Mouse (Mus musculus) kidney, postnatal 0 days (tissue): ENCODE results near the gene Polrmt. TPM values are rescaled to one million over a fixed set of nuclear protein-coding genes. Genes with fewer than 3 reads are reported as not detected.
A peak's percentile ranks its signal among the peaks of the same experiment; 100 is the strongest.

Source experiments
- ATAC-seq: fragments of 200-750 bp; cut with Nextera tagmentation; replicated peaks from 2 replicates; pipeline ENCODE4 v1.8.0; 2017; ENCODE audit warnings: low read depth, moderate number of reproducible peaks, moderate TSS enrichment, moderate library complexity; ENCODE audit not compliant: low FRiP score
- DNase-seq: peaks from one replicate; pipeline ENCODE4 v3.0.0-alpha.2; 2016; ENCODE audit warnings: low spot score
- H3K27ac ChIP-seq: fragments of 300-500 bp; sonication (generic); 2 replicates; pipeline ENCODE4 v1.5.1; 2014; ENCODE audit warnings: mild to moderate bottlenecking
- H3K27me3 ChIP-seq: fragments of 300-500 bp; sonication (generic); 2 replicates; pipeline ENCODE4 v1.6.1; 2014; ENCODE audit warnings: low read length, mixed read lengths; ENCODE audit not compliant: insufficient read depth
- H3K36me3 ChIP-seq: fragments of 300-500 bp; sonication (generic); 2 replicates; pipeline ENCODE4 v1.6.1; 2014; ENCODE audit warnings: low read length, mixed read lengths; ENCODE audit not compliant: insufficient read depth
- H3K4me1 ChIP-seq: fragments of 300-500 bp; sonication (generic); replicated peaks from 2 replicates; pipeline ENCODE4 v1.6.1; 2014; ENCODE audit warnings: antibody characterized with exemption, low read length, mixed read lengths; ENCODE audit not compliant: insufficient read depth
- H3K4me2 ChIP-seq: fragments of 300-500 bp; sonication (generic); 2 replicates; pipeline ENCODE4 v1.6.1; 2014; ENCODE audit warnings: mild to moderate bottlenecking, low read length, moderate library complexity, mixed read lengths
- H3K4me3 ChIP-seq: fragments of 300-500 bp; sonication (generic); replicated peaks from 2 replicates; pipeline ENCODE4 v1.5.1; 2014; ENCODE audit warnings: low read depth, low read length
- H3K9ac ChIP-seq: fragments of 300-500 bp; sonication (generic); 2 replicates; pipeline ENCODE4 v1.6.1; 2014; ENCODE audit warnings: low read depth, low read length
- H3K9me3 ChIP-seq: fragments of 300-500 bp; sonication (generic); replicated peaks from 2 replicates; pipeline ENCODE4 v1.6.1; 2016; ENCODE audit warnings: low read length, inconsistent platforms, mixed read lengths
- CTCF ChIP-seq: IDR thresholded peaks from 2 replicates; pipeline ENCODE4 v1.5.1; 2016; ENCODE audit warnings: antibody characterized with exemption, low read depth, mild to moderate bottlenecking, moderate library complexity
- WGBS: fragments of 180-500 bp; shearing (Covaris S2); extraction: QIAGEN DNeasy Blood & Tissue Kit; methylation state at CpG from one replicate; pipeline ENCODE4 v1.1.7; 2014; 5-methylcytosine and 5-hydroxymethylcytosine counted together
- polyA plus RNA-seq: library from polyadenylated mRNA; unstranded; fragments of >200 nt; fragmentation: Nextera tagmentation; extraction: Ambion mirVana; gene quantifications from 2 replicates; pipeline ENCODE4 v1.2.1, GENCODE M21; 2015

Gene Polrmt
- polyA plus RNA-seq, 1 experiment from 2014 or later = 38.5 TPM

DNA sequence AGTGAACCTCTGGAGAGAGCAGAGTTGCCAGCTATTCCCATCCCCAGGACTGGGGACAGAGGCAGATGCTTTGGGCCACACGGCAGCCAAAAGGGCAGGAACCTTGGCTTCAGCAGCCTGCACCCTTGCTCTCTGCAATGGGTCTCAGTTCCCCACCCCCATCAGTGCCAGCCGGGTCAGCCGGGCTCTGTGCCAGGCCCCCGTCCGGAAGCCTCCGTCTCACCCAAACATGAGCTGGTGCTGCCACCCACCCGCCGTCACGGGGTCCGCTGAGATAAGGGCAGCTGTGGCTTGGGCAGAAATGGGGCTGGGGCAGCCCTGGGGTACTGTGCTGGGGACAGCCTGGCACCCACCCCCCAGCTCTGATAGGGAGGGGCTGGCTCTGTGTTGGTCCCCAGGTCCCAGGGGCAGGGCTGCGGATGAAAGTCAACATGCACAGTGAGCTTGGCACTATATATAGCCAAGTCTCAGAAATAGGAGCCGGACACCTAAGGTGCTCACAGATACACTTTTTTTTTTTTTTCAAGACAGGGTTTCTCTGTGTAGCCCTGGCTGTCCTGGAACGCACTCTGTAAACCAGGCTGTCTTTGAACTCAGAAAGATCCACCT is 16.9 kb downstream of the Polrmt start:
- Histone ChIP-seq H3K4me3 (no peak overlapping the region), H3K4me1 (no peaks in the 10 kb centered on the region; the same call in 1 of the 2 replicates), H3K27me3 (no peaks in the 10 kb centered on the region), H3K9me3 (no peaks in the 10 kb centered on the region), H3K4me2 (no peak overlapping the region), H3K36me3 (0 out of 2 replicates have a peak, but pooled peaks cover 5% of the 10 kb centered on the region), H3K9ac (no peak overlapping the region), H3K27ac (no peak overlapping the region)
- DNase-seq (no peak), ATAC-seq (0 out of 2 replicates have a peak, but pooled peaks have one; percentile 5)
- WGBS = 69% methylated on average over 13 of the region's 13 CpGs
- TF ChIP-seq CTCF = no peak

DNA sequence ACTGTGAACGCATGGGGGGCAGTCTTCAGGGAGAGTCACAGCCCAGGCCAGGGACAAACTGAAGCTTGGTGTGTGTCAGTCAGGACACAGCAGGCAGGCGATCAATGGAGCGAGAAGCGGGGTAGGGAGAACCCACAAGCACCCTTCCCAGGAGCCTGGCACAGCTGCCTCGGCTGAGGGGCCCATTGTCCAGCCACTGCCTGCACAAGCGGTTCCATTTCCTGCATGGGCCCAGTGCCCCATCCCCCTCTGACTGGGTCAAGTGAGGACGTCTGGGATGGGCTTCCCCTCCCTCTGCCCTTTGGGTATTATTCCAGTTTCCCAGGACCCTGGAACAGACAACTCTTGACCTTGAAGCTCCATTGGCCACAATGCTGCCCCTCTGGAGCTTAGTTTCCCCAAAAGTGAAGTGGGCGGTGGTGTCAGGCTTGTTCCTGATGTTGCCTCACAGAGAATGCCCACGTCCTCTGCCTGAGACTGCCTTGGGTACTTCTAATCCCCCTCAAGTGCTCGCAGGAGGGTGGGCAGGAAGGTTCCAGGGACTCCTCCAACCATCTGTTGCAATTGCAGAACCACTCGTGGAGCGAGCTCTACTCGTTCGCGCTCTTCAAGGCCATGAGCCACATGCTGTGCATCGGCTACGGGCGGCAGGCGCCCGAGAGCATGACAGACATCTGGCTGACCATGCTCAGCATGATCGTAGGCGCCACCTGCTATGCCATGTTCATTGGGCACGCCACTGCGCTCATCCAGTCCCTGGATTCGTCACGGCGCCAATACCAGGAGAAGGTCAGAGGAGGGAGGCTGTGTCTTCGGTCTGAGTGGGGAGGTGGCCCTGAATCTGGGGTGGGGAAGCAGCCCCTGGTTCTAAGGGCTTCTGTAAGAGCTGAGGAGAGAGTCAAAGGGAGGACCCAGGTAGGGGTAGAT is 17.8 kb downstream of the Polrmt start:
- Histone ChIP-seq H3K4me1 (no peaks in the 10 kb centered on the region; the same call in 1 of the 2 replicates), H3K9ac (no peak overlapping the region), H3K4me3 (no peak overlapping the region), H3K36me3 (0 out of 2 replicates have a peak, but pooled peaks cover 1% of the 10 kb centered on the region), H3K27ac (no peak overlapping the region), H3K9me3 (no peaks in the 10 kb centered on the region), H3K4me2 (no peak overlapping the region), H3K27me3 (no peaks in the 10 kb centered on the region)
- DNase-seq (no peak), ATAC-seq (no peak)
- 66% methylated on average over 28 of the region's 28 CpGs for WGBS
- TF ChIP-seq CTCF = no peak

DNA sequence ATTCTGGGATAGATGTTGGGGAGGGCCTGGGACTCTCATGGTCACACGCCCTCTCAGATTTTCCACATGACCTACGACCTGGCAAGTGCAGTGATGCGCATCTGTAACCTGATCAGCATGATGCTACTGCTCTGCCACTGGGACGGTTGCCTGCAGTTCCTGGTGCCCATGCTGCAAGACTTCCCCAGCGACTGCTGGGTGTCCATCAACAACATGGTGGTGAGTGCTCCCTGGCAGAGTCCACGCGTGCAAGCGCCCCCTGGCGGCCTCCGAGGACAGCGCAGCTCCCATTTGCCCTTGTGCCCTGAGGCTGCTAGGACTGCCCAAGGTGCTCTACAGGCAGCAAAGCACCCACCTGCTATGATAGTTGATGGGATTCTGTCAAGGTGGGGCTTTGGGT is 20.3 kb downstream of the Polrmt start:
- Histone ChIP-seq H3K27ac (no peak overlapping the region), H3K4me2 (no peak overlapping the region), H3K9me3 (no peaks in the 10 kb centered on the region), H3K4me3 (no peak overlapping the region), H3K4me1 (no peaks in the 10 kb centered on the region; the same call in 1 of the 2 replicates), H3K9ac (no peak overlapping the region), H3K36me3 (no peaks in the 10 kb centered on the region), H3K27me3 (no peaks in the 10 kb centered on the region)
- DNase-seq = peak; percentile 71
- 18% methylated on average over 11 of the region's 11 CpGs for WGBS
- peak; percentile 79 for TF ChIP-seq CTCF
- ATAC-seq = peak; percentile 76

DNA sequence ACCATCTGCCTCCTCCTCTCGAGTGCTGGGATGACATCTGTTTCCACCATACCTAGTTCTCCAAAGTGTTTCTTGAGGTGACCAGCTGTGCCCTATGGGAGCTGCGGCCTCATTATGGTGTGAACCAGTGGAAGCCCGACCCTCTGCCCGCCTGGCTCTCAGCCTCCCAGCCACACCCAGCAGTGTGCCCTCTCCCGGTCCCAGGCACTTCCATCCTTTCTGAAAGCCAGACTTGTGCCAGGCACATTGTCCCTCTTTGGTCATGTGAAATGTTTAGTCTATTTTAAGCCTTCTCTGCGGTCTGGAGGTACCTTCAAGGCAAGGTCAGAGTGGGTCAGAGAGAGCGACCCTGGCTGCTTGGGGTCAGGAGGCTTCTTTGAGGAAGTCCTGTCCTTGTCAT is 22.7 kb downstream of the Polrmt start:
- DNase-seq = no peak
- no peak overlapping the region for H3K4me2 ChIP-seq
- no peaks in the 10 kb centered on the region for H3K36me3 ChIP-seq
- H3K4me3 ChIP-seq = no peak overlapping the region
- no peak overlapping the region for H3K27ac ChIP-seq
- H3K27me3 ChIP-seq = no peaks in the 10 kb centered on the region
- ATAC-seq = no peak
- H3K9me3 ChIP-seq = no peaks in the 10 kb centered on the region
- 80% methylated on average over 7 of the region's 7 CpGs for WGBS
- H3K9ac ChIP-seq = no peak overlapping the region
- no peaks in the 10 kb centered on the region; the same call in 1 of the 2 replicates for H3K4me1 ChIP-seq
- TF ChIP-seq CTCF = no peak

DNA sequence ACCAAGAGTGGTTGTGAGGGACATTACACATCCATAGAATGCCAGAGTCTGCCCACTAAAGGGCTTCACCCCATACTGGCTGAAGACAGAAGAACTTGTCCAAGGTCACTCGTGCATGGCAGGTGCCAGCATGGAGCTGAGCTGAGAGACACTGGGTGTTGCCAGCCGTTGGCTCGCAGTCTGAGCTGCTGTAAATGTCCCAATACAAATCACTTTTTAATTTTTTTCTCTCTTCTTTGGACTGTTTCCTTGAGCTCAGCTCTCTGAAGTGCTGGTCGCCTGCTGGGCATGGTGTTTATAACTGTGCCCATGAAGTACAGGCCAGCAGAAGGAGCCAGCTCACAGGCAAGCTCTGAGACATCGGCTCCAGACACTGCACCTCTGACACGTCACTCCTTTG is 23.3 kb downstream of the Polrmt start:
- Histone ChIP-seq H3K4me1 (no peaks in the 10 kb centered on the region; the same call in 1 of the 2 replicates), H3K4me3 (no peak overlapping the region), H3K9ac (no peak overlapping the region), H3K27ac (no peak overlapping the region), H3K27me3 (no peaks in the 10 kb centered on the region), H3K9me3 (no peaks in the 10 kb centered on the region), H3K4me2 (no peak overlapping the region), H3K36me3 (no peaks in the 10 kb centered on the region)
- WGBS = 63% methylated on average over 6 of the region's 6 CpGs
- ATAC-seq (no peak), DNase-seq (no peak)
- TF ChIP-seq CTCF = no peak

DNA sequence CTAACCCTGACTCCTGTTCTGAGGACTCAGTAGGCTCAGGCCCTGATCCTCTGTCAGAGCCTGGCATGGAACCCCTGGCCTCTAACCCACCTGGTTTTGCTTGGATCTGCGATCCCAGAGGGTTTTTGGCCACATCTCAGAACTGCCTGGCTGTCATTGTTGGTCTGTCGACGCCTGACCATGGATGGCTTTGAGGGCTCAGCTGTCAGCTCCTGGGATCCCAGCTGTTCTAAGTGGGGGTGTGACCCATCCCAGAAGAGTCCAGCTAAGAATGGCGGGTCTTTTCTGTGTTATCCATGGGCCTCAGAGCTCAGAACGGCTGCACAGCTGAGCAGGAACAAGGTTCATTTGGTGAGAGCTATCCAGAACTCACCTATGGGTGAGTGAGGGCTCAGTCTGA is 25.3 kb downstream of the Polrmt start:
- DNase-seq (no peak), ATAC-seq (no peak)
- H3K27me3 ChIP-seq = peaks cover 17% of the 10 kb centered on the region
- H3K36me3 ChIP-seq = no peaks in the 10 kb centered on the region
- H3K4me3 ChIP-seq = no peak overlapping the region
- no peak for TF ChIP-seq CTCF
- no peak overlapping the region for H3K27ac ChIP-seq
- H3K9me3 ChIP-seq = no peaks in the 10 kb centered on the region
- H3K4me1 ChIP-seq = peaks cover 13% of the 10 kb centered on the region; the same call in 1 of the 2 replicates
- WGBS = 65% methylated on average over 5 of the region's 5 CpGs
- no peak overlapping the region for H3K9ac ChIP-seq
- H3K4me2 ChIP-seq = no peak overlapping the region
